Mouse (Mus musculus): ENCODE results near the gene Oxnad1.
"Not testable (repeated sequence)": the region's sequence is repeated elsewhere in the genome, so short reads cannot be mapped to it uniquely, and the experiment has no call there.

Oxnad1 gene

GRCm38 (mm10) chr14:32091704-32092103, 6.5 kb downstream of the Oxnad1 start:
- no peak for DNase-seq

- no peak for DNase-seq
These were observed 7.8 kb downstream of the Oxnad1 start for GRCm38 (mm10) chr14:32093018-32093417.

- DNase-seq: no peak
These were observed 8.4 kb downstream of the Oxnad1 start for GRCm38 (mm10) chr14:32093500-32094117.

GRCm38 (mm10) chr14:32095646-32096045, 10.5 kb downstream of the Oxnad1 start:
- DNase-seq: no peak

- DNase-seq: no peak
These were observed 11.6 kb downstream of the Oxnad1 start for GRCm38 (mm10) chr14:32096740-32097139.

- DNase-seq: no peak
These were observed 12.5 kb downstream of the Oxnad1 start for GRCm38 (mm10) chr14:32097691-32098090.

GRCm38 (mm10) chr14:32098951-32099350, 13.8 kb downstream of the Oxnad1 start:
- DNase-seq: no peak

- DNase-seq: no peak
These were observed 18.4 kb downstream of the Oxnad1 start for GRCm38 (mm10) chr14:32103556-32103955.

- no peak for DNase-seq
These were observed 20.5 kb downstream of the Oxnad1 start for GRCm38 (mm10) chr14:32105663-32106062.

GRCm38 (mm10) chr14:32106911-32107310, 21.7 kb downstream of the Oxnad1 start:
- no peak for DNase-seq

- DNase-seq: not testable (repeated sequence)
These were observed 26.9 kb downstream of the Oxnad1 start for GRCm38 (mm10) chr14:32112124-32112523.

GRCm38 (mm10) chr14:32120940-32121919, 36.1 kb downstream of the Oxnad1 start:
- DNase-seq: no peak

GRCm38 (mm10) chr14:32121920-32122315, 36.7 kb downstream of the Oxnad1 start:
- DNase-seq: no peak

- no peak for DNase-seq
These were observed 39.1 kb downstream of the Oxnad1 start for GRCm38 (mm10) chr14:32124261-32124660.

GRCm38 (mm10) chr14:32125256-32125655, 40.1 kb downstream of the Oxnad1 start:
- not testable (repeated sequence) for DNase-seq

GRCm38 (mm10) chr14:32128409-32128808, 43.2 kb downstream of the Oxnad1 start:
- no peak for DNase-seq

GRCm38 (mm10) chr14:32131836-32132235, 46.7 kb downstream of the Oxnad1 start:
- DNase-seq: no peak

GRCm38 (mm10) chr14:32134293-32134692, 49.1 kb downstream of the Oxnad1 start:
- no peak for DNase-seq

GRCm38 (mm10) chr14:32136467-32136866, 51.3 kb downstream of the Oxnad1 start:
- not testable (repeated sequence) for DNase-seq

GRCm38 (mm10) chr14:32140359-32140965, 55.3 kb downstream of the Oxnad1 start:
- DNase-seq: no peak

- no peak for DNase-seq
These were observed 56.5 kb downstream of the Oxnad1 start, which contains the start of gene Msmb for GRCm38 (mm10) chr14:32141723-32142122. Gene Msmb (plus strand): TSS chr14:32142023.

- DNase-seq: no peak
These were observed 59.6 kb downstream of the Oxnad1 start for GRCm38 (mm10) chr14:32144734-32145133.

- DNase-seq: no peak
These were observed 60.2 kb downstream of the Oxnad1 start for GRCm38 (mm10) chr14:32145401-32145800.
